Mouse (Mus musculus) T-cell, adult 2 months (primary cell): ENCODE results near the gene Atp2a2.
"Not testable (repeated sequence)": the region's sequence is repeated elsewhere in the genome, so short reads cannot be mapped to it uniquely, and the experiment has no call there.

ENCODE experiments used
- DNase-seq: peaks from one replicate; pipeline ENCODE4 v3.0.0; 2022; ENCODE audit warnings: low spot score

The Atp2a2 gene

GRCm38 (mm10) chr5:122450913-122451317 lies 51.1 kb downstream of the Atp2a2 start:
- DNase-seq: no peak

GRCm38 (mm10) chr5:122449946-122450345 lies 52.1 kb downstream of the Atp2a2 start:
- no peak for DNase-seq

- no peak for DNase-seq
Measured at GRCm38 (mm10) chr5:122448869-122449268, 53.2 kb downstream of the Atp2a2 start.

GRCm38 (mm10) chr5:122447857-122448256 lies 54.2 kb downstream of the Atp2a2 start:
- DNase-seq: no peak

GRCm38 (mm10) chr5:122445051-122445610 lies 56.9 kb downstream of the Atp2a2 start:
- no peak for DNase-seq

GRCm38 (mm10) chr5:122444492-122444891 lies 57.5 kb downstream of the Atp2a2 start:
- DNase-seq: no peak

GRCm38 (mm10) chr5:122440095-122440630 lies 61.9 kb downstream of the Atp2a2 start:
- DNase-seq: no peak

- no peak for DNase-seq
Measured at GRCm38 (mm10) chr5:122439400-122440094, 62.5 kb downstream of the Atp2a2 start.

- DNase-seq: no peak
Measured at GRCm38 (mm10) chr5:122434541-122434940, 67.5 kb downstream of the Atp2a2 start.

GRCm38 (mm10) chr5:122431221-122431620 lies 70.8 kb downstream of the Atp2a2 start:
- DNase-seq: no peak

GRCm38 (mm10) chr5:122430036-122430775 lies 71.8 kb downstream of the Atp2a2 start:
- peak; percentile 27 for DNase-seq

- DNase-seq: no peak
Measured at GRCm38 (mm10) chr5:122425550-122425949, 76.5 kb downstream of the Atp2a2 start.

GRCm38 (mm10) chr5:122423083-122423482 lies 78.9 kb downstream of the Atp2a2 start:
- DNase-seq: no peak

GRCm38 (mm10) chr5:122422071-122422964 lies 79.7 kb downstream of the Atp2a2 start:
- peak; percentile 87 for DNase-seq

- DNase-seq: no peak
Measured at GRCm38 (mm10) chr5:122421271-122422068, 80.6 kb downstream of the Atp2a2 start, which contains the start of gene Anapc7. TSS of gene Anapc7 (plus strand) at chr5:122421693.

- DNase-seq: not testable (repeated sequence)
Measured at GRCm38 (mm10) chr5:122420676-122421075, 81.3 kb downstream of the Atp2a2 start.

GRCm38 (mm10) chr5:122415465-122415864 lies 86.6 kb downstream of the Atp2a2 start:
- no peak for DNase-seq

- no peak for DNase-seq
Measured at GRCm38 (mm10) chr5:122414351-122414750, 87.7 kb downstream of the Atp2a2 start.

- no peak for DNase-seq
Measured at GRCm38 (mm10) chr5:122412826-122413225, 89.2 kb downstream of the Atp2a2 start.

- no peak for DNase-seq
Measured at GRCm38 (mm10) chr5:122411892-122412291, 90.1 kb downstream of the Atp2a2 start.
